Mouse (Mus musculus): ENCODE results near the gene Coro7.
A peak's percentile ranks its signal among the peaks of the same experiment; 100 is the strongest.

DNA sequence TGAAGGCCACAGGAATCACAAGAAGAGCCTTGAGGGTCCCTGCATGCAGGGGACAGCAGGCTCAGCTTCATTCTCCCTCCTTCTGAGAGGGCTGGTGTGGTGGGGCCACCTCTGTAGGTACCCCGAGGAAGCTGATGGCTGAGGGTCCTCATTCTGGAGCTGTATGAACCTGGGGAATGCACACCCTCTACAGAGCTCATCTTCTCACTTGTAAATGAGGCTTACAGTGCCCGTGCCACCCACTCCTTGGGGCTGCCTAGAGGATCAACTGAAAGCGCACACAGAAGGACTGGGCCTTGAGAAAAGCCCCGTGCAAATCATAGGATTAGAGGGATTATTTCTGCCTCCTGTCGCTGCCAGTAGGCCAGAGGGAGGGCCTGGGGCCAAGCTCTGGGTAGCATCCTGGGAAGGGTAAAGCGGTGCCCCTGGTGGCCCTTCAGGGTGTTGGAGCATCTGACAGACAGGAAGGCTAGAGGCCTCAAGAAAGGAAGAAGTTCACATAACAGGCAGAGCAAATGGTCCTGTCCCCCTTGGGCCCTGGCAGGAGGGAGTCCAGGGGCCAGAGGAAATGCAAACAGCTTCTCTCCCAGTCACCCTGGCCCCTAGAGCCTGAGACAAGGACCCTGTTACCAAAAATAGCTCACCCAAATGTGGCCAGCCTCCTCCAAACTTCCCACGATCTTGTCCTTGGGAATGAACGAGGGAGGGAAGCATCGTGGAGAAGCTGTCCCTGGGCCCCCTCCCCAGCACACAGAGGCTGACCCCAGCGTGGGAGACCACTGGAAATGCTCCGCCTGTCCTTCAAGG is 23.6 kb downstream of the Coro7 start:
- no peak for TF ChIP-seq EP300 (IDR thresholded peaks at IDR 0.05; ENCODE audit: low read depth)
- TF ChIP-seq CTCF (IDR thresholded peaks at IDR 0.05; ENCODE audit: low read depth), result peak; percentile 28; the same call in 1 of the 2 replicates
